Mouse (Mus musculus): Measurements from ENCODE around the gene Scp2.

The Scp2 gene

DNA sequence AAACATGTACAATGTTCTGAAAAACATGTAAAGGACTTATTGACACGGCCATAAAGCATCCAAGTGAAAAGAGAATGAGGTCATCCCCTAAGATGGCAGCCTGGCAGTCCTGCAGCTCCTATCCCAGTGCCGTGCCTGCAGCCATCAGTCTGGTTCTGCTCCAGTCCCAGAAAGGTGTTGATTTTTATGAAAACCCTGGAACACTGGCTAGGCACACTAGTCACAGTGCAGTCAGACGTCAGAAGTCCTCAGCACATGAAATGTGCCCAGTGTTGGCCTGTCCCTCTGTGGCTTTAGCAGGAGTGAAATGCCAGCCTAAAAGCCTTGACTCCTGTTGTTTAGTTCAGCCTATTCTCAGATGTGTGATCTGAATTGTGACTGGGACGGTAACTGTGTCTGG, 84.0 kb downstream of the Scp2 start:
- DNase-seq (ENCODE audit: low read depth, low spot score), result no peak

DNA sequence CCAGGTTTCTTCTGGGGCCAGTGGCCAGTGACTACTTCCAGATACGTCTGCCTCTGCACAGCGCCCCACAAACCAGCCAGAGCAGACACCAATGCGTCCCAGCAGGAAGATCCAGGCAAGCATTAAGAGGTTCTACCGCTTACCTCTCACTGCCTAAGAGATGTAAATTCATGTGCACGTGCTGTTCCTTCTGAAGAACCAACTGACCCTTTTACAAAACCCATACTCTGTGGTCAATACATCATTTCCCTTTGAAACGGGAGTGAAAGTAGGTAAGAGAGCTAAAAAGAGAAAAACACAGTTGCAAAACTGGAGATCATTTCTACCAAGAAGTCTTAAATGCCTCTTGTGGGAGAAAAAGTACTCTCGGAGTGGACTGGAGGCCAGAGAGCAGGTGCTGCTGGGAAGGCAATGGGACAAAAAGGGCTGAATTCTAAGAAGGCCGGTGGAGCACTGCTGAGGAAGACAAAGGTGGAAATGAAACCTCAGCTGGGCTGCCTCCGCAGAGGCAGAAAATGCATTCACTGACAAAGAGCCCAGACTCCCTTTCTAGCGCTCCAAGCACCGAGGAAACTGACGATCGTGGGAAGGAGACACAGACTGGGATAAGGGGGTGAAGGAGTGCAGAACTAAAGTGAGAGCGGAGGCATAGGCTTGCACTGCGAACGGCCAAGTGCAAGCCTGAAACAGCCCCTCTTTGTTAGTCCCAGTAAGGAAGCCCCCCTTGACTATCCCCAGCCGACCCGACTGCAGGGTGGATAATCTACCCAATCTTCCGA, 85.0 kb downstream of the Scp2 start:
- no peak for DNase-seq (ENCODE audit: low read depth, low spot score)

- DNase-seq (ENCODE audit: low read depth, low spot score), result no peak
These were observed 86.6 kb downstream of the Scp2 start for GRCm38 (mm10) chr4:108058166-108058565.

DNA sequence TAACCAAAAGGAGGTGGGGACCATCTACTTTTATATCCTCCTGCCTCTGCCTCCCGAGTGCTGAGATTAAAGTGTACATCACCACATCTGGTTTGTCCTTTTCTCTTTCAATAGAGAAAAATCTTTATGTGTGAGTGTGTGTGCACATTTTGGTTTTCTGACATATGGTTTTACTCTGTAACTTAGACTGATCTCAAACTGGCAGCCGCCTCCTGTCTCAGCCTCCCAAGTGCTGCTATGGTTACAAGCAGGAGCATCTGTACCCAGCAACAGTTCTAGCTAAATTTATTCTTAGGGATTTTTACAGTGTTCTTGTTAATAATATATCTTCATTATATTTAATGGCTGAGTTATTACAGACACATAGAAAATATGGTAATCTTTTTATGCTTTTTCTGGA, 87.6 kb downstream of the Scp2 start:
- DNase-seq (ENCODE audit: low read depth, low spot score), result no peak

DNA sequence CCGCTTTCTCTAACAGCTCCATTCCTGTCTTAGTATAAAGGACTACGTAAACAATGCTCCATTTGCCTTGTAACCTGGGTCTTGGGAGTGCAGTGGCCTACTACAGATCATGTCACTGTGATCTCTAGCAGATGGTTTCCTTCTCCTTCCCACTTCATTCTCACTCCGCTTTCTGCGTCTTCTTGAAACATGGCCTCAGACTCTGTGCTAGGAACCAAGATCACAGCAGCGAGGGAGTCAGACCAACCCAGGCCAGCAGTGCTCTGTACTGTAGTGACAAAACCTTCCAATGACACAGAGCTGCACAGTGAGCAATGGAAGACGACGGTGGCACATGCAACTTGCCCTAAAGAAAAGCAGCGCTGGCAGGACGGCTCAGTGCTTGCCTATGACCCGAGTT, 88.9 kb downstream of the Scp2 start:
- no peak for DNase-seq (ENCODE audit: low read depth, low spot score)

DNA sequence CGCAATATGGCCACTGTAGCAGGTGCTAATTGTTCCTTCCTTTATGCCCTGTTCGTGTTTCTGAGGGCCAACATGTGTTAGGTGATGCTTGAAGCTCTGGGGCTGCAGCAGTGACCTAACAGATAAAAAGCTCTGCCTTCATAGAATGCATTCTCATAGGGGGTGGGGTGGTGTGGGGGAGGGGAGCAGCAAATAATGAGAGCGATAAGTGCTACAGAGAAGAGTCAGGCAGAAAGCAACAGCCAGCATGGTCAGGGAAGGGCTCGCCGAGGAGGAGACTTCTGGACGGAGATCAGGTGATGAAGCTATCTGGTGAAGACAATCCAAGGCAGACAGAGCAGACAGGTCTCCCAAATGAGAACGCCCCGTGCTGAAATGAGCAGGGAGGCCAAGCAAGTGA, 92.1 kb downstream of the Scp2 start:
- no peak for DNase-seq (ENCODE audit: low read depth, low spot score)

DNA sequence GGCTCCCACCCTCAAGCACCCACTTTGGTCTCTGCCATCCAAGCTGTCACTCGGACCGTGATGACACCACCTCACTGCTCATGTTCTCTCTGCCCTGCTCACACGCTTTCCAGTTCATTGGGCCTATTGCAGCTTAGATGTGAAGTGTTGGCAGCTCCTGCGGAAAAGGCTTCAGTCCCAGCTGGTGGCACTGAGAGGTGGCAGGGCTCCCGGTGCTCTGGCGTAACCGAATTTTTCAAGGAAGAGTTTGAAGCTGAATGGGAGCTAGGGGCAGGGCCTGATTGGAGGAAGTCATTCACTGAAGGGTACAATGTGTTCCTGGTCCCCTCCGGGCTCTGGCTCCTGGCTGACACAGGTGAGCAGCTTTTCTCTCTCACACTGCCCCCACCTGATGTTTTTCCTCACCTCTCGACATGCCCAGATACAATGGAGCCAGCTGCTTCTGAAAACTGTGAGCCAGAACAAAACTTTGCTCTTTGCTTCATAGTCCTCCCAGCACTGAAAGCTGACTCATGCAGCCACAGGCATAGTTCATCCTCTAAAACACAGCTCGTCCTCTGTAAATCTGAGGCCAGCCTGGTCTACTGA, 93.0 kb downstream of the Scp2 start:
- peak; percentile 22 for DNase-seq (ENCODE audit: low read depth, low spot score)

- no peak for DNase-seq (ENCODE audit: low read depth, low spot score)
These were observed 98.7 kb downstream of the Scp2 start for GRCm38 (mm10) chr4:108046136-108046535.

DNA sequence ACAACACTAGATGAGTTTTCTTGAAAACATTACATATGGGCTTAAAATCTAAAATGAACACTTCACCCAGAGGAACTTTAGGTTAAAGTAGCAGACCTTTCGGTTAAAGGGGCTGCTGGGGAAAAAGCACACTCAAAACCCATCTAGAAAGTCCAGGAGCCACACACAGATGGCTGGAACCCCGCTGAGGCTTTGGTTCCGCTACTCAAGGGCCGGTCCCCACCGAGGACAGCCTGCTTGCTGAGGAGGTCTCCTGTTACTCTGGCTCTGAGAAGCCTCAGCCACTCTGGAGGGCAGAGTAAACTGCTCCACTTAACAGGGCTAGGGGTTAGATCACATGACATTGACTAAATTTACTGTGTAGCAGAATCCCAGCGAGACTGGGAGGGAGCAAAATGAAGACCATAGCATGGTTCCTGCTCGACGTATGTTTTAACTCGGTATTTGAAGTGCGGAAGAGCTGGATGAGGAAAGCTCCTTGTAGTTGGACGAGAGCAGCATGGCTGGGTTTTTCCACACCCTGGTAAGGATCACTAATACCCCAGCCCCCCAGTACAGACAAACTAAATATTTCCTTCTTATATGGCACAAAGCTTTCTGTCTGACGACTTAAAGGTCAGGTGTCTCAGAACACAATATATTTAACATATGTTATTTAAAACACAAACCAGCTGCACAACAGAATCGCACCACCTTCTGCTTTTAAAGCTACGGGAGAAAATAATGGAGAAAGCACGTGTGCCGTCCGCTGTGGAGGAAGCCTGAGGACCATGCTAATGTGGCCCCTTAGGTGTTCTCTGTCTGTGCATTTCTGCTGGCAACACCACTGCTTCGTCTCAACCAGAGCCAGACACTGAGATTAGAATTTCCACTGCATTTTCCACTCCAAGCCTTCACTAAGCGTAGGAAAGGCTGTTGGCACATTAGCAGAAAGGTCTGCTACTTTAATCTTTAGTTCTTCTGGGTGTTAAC, 99.4 kb downstream of the Scp2 start:
- no peak for DNase-seq (ENCODE audit: low read depth, low spot score)

DNA sequence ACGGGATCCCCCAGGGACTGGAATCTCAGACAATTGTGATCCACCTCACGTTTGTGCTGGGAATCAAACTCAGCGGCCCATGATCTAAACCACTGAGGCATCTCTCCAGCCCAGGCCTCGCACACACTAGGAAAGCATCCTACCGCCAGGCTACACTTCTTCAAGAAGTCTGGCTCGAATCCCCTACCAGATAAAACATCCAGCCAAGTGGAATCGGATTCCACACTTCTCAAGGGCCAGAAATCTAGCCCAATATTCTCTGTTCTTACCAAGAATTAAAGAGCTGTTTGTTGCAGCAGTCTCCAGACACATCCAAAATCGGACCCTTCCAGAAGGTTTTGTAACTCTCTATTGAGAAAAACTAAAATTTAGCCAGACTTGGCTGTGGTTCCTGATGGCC, 107.8 kb downstream of the Scp2 start:
- DNase-seq (ENCODE audit: low read depth, low spot score), result no peak

DNA sequence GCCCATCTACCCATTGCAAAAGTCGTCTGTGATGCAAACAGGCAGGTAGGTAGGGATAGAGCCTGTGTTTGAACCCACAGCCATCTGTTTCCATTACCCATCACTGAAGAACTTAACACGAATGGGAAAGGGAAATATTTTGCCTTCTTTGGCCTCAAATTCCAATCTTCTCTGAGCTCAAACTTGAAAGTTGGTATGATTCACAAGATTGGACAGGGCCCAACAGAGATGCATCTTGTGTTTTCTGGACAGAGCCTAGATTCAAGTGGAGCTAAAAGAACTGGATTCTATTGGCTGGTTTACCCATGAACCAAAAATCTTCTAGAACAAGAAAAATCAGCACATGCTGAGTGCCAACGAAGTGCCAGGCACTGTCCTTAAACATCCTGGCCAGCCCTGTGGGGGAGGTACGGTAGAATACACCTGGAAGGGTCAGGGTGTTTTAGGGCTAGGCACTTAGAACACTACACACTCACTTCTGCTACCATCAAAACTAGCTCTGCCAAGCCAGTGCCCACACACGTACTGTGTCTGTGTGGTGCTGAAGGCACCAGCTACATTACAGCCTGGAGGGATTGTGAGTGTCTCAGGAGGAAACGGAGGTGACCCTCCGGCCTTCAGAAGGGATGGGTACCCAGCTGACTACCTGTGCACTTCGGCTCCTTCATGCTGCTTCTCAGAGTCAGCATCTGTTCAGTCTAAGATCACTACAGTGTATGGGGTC, 111.6 kb downstream of the Scp2 start:
- DNase-seq (ENCODE audit: low read depth, low spot score), result no peak

DNA sequence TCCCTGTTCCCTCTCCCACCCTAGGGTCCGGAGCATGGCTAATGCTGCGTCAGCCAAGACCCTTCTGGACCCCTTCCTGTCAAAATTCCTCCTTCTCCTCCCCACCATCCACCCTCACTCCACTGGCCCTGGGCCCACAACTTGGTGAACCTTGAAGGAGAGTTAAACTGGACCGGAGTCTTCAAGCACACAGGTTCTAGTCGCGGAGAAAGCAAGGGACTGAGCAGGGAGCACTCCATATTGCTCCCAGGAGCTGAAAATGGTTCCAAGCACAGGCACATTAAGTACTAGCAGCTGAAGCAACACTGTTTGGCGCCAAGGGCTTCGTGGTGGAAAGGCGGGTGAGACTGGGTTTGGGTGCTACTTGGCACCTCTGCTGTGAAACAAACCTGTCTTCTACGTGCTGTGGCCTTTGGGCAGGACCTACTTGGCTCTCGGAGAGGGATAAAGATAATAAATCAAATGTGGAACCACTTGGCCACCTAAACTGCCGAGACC, 112.4 kb downstream of the Scp2 start:
- DNase-seq (ENCODE audit: low read depth, low spot score), result no peak

DNA sequence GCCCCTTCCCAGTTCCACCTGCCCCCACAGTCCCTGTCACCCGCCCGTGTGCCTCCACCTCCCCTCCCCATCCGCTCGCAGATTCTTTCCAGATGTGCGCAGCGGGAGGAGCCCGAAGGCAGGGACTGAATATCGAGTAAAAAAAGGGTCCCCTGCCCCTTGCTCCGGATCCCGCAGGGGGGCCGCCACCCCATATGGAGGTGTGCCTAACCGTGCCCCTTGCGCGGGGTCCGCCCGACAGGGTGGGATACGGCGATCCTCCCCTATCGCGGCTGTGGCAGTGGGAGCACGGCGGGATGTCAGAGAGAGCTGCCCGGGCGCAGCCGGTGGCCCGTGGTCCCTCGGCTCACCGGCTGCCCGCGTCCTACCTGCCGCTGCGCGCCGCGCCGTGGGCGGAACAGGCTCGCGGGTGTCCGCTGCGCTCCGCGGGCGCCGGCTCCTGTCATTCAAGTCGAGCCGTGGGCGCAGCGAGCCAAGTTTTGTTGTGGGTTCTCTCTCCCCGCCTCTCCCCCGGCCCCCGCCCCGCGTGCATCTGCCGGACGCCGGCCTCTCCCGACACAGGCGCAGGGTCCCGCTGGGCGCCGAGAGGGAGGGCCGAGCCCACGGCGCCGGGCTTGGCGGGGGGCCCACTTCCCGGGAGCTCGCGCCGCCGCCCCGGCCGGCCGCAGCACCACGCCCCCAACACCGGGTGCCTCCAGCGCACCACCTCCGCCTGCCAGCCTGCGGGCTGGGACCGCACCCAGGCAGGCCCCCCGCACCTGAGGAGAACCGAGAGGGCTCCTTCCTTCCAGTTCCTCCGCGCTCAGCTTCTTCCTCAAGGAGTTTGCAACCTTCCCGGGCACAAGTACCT, 113.1 kb downstream of the Scp2 start:
- DNase-seq (ENCODE audit: low read depth, low spot score), result no peak

DNA sequence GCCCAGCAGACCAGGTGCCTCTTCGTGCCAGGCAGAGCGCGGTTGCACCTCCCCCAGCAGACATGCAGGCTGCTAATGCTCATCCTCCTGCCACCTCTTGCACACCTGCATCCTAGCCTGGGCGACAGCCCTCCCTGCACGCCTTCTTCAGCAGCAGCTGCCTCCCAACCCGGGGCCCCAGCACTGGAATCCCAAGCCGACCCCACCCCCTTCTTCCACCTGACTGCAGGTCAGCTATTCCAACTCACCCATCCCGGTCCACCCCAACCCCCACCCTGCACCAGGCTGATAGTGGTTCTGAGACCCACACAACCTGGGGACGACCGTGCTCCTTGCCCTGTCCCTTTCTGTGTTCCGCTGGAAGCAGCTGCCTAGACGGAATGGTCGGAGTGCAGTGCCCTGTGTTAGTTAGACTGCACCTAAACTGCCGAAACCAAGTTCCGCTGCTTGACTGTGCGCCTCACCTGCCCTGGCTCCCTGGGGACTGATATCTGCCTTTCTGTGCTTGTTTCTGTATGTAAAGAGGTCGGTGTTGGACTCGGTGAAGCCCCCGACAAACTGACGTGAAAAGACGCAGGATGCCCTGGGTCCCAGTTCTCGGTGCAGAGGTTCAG, 113.8 kb downstream of the Scp2 start:
- no peak for DNase-seq (ENCODE audit: low read depth, low spot score)

DNA sequence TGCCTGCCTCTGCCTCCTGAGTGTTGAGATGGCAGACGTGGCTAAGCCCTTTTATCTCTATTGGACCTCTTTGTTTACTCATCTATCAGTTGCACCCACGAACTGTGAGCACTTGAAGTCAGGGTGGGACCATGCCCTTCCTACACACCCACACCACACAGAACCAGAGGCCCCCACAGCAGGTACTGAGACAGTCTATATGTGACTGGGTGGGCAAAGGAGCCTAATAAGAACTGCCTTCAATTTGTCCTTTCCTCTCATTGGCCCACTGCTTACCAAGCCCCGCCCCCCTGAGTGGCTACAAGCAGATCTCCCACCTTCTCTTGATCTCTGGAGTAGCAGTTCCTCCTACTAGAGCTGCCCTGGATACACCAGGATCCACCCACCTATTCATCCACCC, 118.6 kb downstream of the Scp2 start:
- no peak for DNase-seq (ENCODE audit: low read depth, low spot score)

- DNase-seq (ENCODE audit: low read depth, low spot score), result no peak
These were observed 119.5 kb downstream of the Scp2 start for GRCm38 (mm10) chr4:108025269-108025668.

DNA sequence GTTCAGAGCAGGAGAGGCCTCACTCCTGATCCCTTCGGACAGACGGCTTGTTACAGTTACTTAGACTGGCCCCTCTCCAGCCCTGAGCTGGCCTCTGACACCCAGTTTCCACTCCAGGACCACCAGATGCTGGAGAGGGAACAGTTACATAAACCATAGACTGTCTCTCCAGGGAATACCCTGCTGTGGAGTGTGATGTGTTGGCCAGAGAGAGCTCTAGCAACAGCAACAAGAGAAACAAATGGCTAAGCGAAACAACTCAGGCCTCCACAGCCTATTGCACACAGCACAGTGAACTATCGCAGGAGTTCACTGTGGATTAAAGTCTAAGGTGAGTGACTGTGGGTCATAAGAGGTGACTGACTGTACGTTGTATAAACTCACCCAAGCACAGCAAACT, 120.2 kb downstream of the Scp2 start:
- no peak for DNase-seq (ENCODE audit: low read depth, low spot score)

DNA sequence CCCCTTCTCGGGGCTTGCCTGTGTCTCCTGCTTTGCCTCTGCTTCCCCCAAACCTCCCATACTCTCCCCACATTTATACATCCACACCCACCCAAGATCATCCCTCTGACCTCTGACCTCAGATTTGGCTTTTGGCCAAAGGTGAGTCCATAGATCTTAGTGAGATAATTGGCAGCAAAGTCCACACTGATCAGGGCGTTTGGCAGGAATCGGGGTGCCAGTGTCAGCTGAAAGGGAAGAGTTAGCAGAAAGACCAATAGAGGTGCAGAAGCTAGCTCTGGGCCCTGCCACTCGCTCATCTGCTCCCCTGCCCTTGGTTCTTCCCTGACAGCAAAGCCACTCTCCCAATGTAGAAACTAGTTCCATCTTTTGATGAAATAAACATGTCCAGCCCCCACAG, 121.6 kb downstream of the Scp2 start:
- no peak for DNase-seq (ENCODE audit: low read depth, low spot score)

GRCm38 (mm10) chr4:108020178-108020577, 124.6 kb downstream of the Scp2 start:
- DNase-seq (ENCODE audit: low read depth, low spot score), result no peak
